ENCODE assay signal across 9 mouse cellular contexts in the genomic region with DNA sequence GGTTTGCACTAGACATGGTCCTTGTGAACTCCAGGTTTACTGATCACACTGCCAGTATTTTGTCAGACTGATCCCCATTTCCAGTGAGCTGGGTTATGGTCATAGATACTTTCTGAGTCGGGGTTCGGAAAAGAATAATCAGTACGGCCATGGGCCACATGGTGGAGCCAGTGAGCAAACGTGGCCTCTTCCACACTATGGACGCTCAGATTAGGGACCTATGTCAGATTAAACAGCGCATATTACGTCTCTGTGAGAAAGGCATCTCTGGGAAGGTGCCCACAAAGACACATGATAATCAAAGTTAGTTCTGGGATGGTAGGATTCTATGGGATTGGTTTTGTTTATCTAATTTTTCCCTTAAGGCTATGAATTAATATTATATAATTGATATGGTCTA. TPM values are rescaled to one million over a fixed set of nuclear protein-coding genes. Genes with fewer than 3 reads are reported as not detected.
A peak's percentile ranks its signal among the peaks of the same experiment; 100 is the strongest.
DNase-seq lines count a peak whose midpoint lies in the region; ATAC-seq and TF ChIP-seq lines count a peak whose summit lies in the region.
"Had no signal": no experiment of that assay in that cellular context is flagged by ENCODE, and none has a peak within 500 bp of the region (broad histone marks: within the 10 kb centered on the region; RNA-seq: fewer than 3 reads in every experiment).

No protein-coding gene starts in this region.

- H3K27me3 ChIP-seq in testis, adult 2 months (ENCODE audit: control insufficient read depth, insufficient read depth, low read length) = no peaks in the 10 kb centered on the region
- H3K27me3 ChIP-seq in forebrain, embryonic 10.5 days (ENCODE audit: poor library complexity, severe bottlenecking) = no peaks in the 10 kb centered on the region
- H3K27me3 ChIP-seq in intestine, embryonic 15.5 days (replicated peaks) = no peaks in the 10 kb centered on the region
- H3K27me3 ChIP-seq in limb, embryonic 12.5 days = 0 out of 2 replicates have a peak, but pooled peaks cover 6% of the 10 kb centered on the region
- no peaks in the 10 kb centered on the region for H3K27me3 ChIP-seq in splenic B cell, adult 2 months (ENCODE audit: control insufficient read depth, insufficient read depth, low read length, poor library complexity, severe bottlenecking)
- H3K27me3 ChIP-seq: megakaryocyte, embryonic 14.5 days had no signal

- H3K4me2 ChIP-seq in intestine, embryonic 15.5 days (replicated peaks) = no peak overlapping the region
- no peak overlapping the region for H3K4me2 ChIP-seq in limb, embryonic 12.5 days

- H3K4me3 ChIP-seq in testis, adult 2 months (ENCODE audit: control insufficient read depth, low read depth, low read length) = no peak overlapping the region
- no peak overlapping the region for H3K4me3 ChIP-seq in forebrain, embryonic 10.5 days
- no peak overlapping the region for H3K4me3 ChIP-seq in intestine, embryonic 15.5 days (replicated peaks)
- no peak overlapping the region for H3K4me3 ChIP-seq in limb, embryonic 12.5 days (replicated peaks)
- H3K4me3 ChIP-seq: megakaryocyte, embryonic 14.5 days had no signal

- TF ChIP-seq CTCF in testis, adult 2 months (IDR thresholded peaks at IDR 0.05; ENCODE audit: control insufficient read depth, insufficient read depth, insufficient replicate concordance, low read depth, low read length) = peak; percentile 42; the same call in 1 of the 2 replicates

- DNase-seq in testis, postnatal 14 days (ENCODE audit: low spot score) = no peak
- peak; percentile 41 for DNase-seq in c-Kit-positive CD71-negative TER-119-negative erythroid progenitor cells, embryonic 14.5 days (ENCODE audit: low read depth)
- peak; percentile 39 for DNase-seq in forebrain, embryonic 10.5 days (ENCODE audit: extremely low spot score, low spot score)
- peak; percentile 77 for DNase-seq in splenic B cell, adult 2 months (ENCODE audit: low read depth, low spot score)

- no peaks in the 10 kb centered on the region for H3K36me3 ChIP-seq in testis, adult 2 months (ENCODE audit: control insufficient read depth, insufficient read depth, low read length)
- H3K36me3 ChIP-seq in forebrain, embryonic 10.5 days (replicated peaks) = peaks cover 55% of the 10 kb centered on the region
- no peaks in the 10 kb centered on the region for H3K36me3 ChIP-seq in intestine, embryonic 15.5 days
- H3K36me3 ChIP-seq in limb, embryonic 12.5 days = peaks cover 63% of the 10 kb centered on the region
- H3K36me3 ChIP-seq in splenic B cell, adult 2 months (ENCODE audit: control insufficient read depth, insufficient read depth, low read length, poor library complexity, severe bottlenecking) = peaks cover 24% of the 10 kb centered on the region

- no peak overlapping the region for H3K9ac ChIP-seq in intestine, embryonic 15.5 days
- H3K9ac ChIP-seq in limb, embryonic 12.5 days (replicated peaks) = no peak overlapping the region

- TF ChIP-seq POLR2A in testis, adult 2 months (IDR thresholded peaks at IDR 0.05; ENCODE audit: control insufficient read depth, low read depth, low read length) = no peak

- H3K4me1 ChIP-seq in testis, adult 2 months (ENCODE audit: control insufficient read depth, insufficient read depth, low read length) = no peaks in the 10 kb centered on the region
- H3K4me1 ChIP-seq in forebrain, embryonic 10.5 days = no peaks in the 10 kb centered on the region
- H3K4me1 ChIP-seq in intestine, embryonic 15.5 days (replicated peaks) = no peaks in the 10 kb centered on the region
- no peaks in the 10 kb centered on the region for H3K4me1 ChIP-seq in limb, embryonic 12.5 days (replicated peaks)
- H3K4me1 ChIP-seq: megakaryocyte, embryonic 14.5 days had no signal

- 37% methylated on average over 7 of the region's 7 CpGs for WGBS in forebrain, embryonic 10.5 days
- 27% methylated on average over 7 of the region's 7 CpGs for WGBS in intestine, embryonic 15.5 days
- WGBS in limb, embryonic 12.5 days = 31% methylated on average over 7 of the region's 7 CpGs

- no peak overlapping the region for H3K27ac ChIP-seq in testis, adult 2 months (ENCODE audit: control insufficient read depth, insufficient read depth, low read depth, low read length)
- no peak overlapping the region for H3K27ac ChIP-seq in forebrain, embryonic 10.5 days
- H3K27ac ChIP-seq in intestine, embryonic 15.5 days = no peak overlapping the region
- H3K27ac ChIP-seq in limb, embryonic 12.5 days = no peak overlapping the region

- no peaks in the 10 kb centered on the region for H3K9me3 ChIP-seq in forebrain, embryonic 10.5 days
- no peaks in the 10 kb centered on the region for H3K9me3 ChIP-seq in intestine, embryonic 15.5 days
- no peaks in the 10 kb centered on the region for H3K9me3 ChIP-seq in limb, embryonic 12.5 days
- H3K9me3 ChIP-seq: megakaryocyte, embryonic 14.5 days had no signal

- ATAC-seq in intestine, embryonic 15.5 days = peak; percentile 39; the same call in 1 of the 2 replicates
- 0 out of 2 replicates have a peak, but pooled peaks have one; percentile 52 for ATAC-seq in limb, embryonic 12.5 days (ENCODE audit: insufficient number of reproducible peaks, insufficient read depth, low FRiP score, low TSS enrichment, low read depth)
- 0 out of 2 replicates have a peak, but pooled peaks have one; percentile 19 for ATAC-seq in monocyte, adult 5-6 weeks (replicated peaks; ENCODE audit: insufficient number of reproducible peaks, low FRiP score, low TSS enrichment, poor library complexity, severe bottlenecking)

RNA-seq across cellular contexts. Expression of gene Fndc9, which starts 33.7 kb away (rescaled TPM):
- 0.44 and 0.53 TPM in 2 replicates for polyA plus RNA-seq in testis, adult 2 months (2012; rRNA removed)
- 0.43 and 0.66 TPM in 2 replicates for polyA plus RNA-seq in forebrain, embryonic 10.5 days (2016; fragmentation: Nextera tagmentation; extraction: Ambion mirVana)
- polyA plus RNA-seq in intestine, embryonic 15.5 days (2015; fragmentation: Nextera tagmentation; extraction: Ambion mirVana) = 0.16 TPM in 1 of 2 replicates, not detected in the other
- 0.20 and 0.26 TPM in 2 replicates for polyA plus RNA-seq in limb, embryonic 12.5 days (2016; fragmentation: Nextera tagmentation; extraction: Ambion mirVana)
- total RNA-seq in monocyte, adult 5-6 weeks (2017) = 0.39 to 0.53 TPM in 2 of 3 replicates, not detected in the other

RNA-seq across cellular contexts. Expression of gene Cyfip2, which starts 43.7 kb away (rescaled TPM):
- polyA plus RNA-seq in testis, adult 2 months (2012; rRNA removed) = 1.6 TPM in 2 replicates
- polyA plus RNA-seq in forebrain, embryonic 10.5 days (2016; fragmentation: Nextera tagmentation; extraction: Ambion mirVana) = 23.1 and 25.0 TPM in 2 replicates
- 7.5 and 7.8 TPM in 2 replicates for polyA plus RNA-seq in intestine, embryonic 15.5 days (2015; fragmentation: Nextera tagmentation; extraction: Ambion mirVana)
- 18.3 and 19.9 TPM in 2 replicates for polyA plus RNA-seq in limb, embryonic 12.5 days (2016; fragmentation: Nextera tagmentation; extraction: Ambion mirVana)
- 120 to 188 TPM (median 136 TPM) in 3 replicates for total RNA-seq in monocyte, adult 5-6 weeks (2017)
